Mouse (Mus musculus): ENCODE results near the gene Trhr2.

- no peak for TF ChIP-seq CTCF (IDR thresholded peaks at IDR 0.05; ENCODE audit: low read depth)
- TF ChIP-seq EP300 (optimal IDR thresholded peaks at IDR 0.05): no peak
Measured at GRCm38 (mm10) chr8:122360696-122361416, at the start of gene Trhr2.
